Mouse (Mus musculus): ENCODE measurements at regions not wholly inside any gene's neighbourhood (a gene's known extent, or its start where the extent isn't known, plus 50 kb on each side); places are given as distances from the start of the nearest gene placed in this dataset.
"Not testable (repeated sequence)": the region's sequence is repeated elsewhere in the genome, so short reads cannot be mapped to it uniquely, and the experiment has no call there.

GRCm38 (mm10) chr14:71043879-71044770, 444.5 kb upstream of the Fam160b2 start:
- DNase-seq; H3K9me3 ChIP-seq (replicated peaks); H3K36me3 ChIP-seq; H3K27ac ChIP-seq; H3K9ac ChIP-seq; H3K4me2 ChIP-seq; H3K27me3 ChIP-seq; H3K4me1 ChIP-seq (replicated peaks); H3K4me3 ChIP-seq (replicated peaks); ATAC-seq (ENCODE audit: low read depth): not testable (repeated sequence)
- 9% methylated on average over 11 of the region's 13 CpGs for WGBS (ENCODE audit: insufficient replicate concordance)

DNA sequence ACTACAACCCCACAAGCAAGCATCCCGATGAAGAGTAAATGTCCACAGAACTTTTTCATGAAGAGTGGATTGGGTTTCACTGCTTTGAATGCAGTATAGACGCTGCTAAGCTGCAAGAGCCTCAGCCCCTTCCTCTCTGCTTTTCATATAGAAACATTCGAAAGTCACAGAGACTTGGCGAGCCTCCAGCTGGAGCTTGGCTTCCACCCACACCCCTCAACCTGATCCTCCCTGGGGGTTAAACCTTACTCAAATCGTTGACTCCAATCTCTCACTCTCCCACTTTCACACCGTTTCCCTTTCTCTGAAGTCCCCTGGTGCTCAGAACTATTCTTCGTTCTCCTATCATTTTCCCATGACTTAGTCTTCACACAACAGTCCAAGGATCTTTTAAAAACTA, 437.0 kb upstream of the Fam160b2 start:
- DNase-seq: no peak
- no peak overlapping the region for H3K4me3 ChIP-seq (replicated peaks)
- no peak overlapping the region for H3K9ac ChIP-seq
- H3K36me3 ChIP-seq: no peaks in the 10 kb centered on the region
- H3K9me3 ChIP-seq (replicated peaks): no peaks in the 10 kb centered on the region
- ATAC-seq (ENCODE audit: low read depth): no peak
- H3K27me3 ChIP-seq: no peaks in the 10 kb centered on the region
- H3K27ac ChIP-seq: no peak overlapping the region
- H3K4me1 ChIP-seq (replicated peaks): no peaks in the 10 kb centered on the region
- WGBS (ENCODE audit: insufficient replicate concordance): 58% methylated on average over 7 of the region's 7 CpGs
- no peak overlapping the region for H3K4me2 ChIP-seq

DNA sequence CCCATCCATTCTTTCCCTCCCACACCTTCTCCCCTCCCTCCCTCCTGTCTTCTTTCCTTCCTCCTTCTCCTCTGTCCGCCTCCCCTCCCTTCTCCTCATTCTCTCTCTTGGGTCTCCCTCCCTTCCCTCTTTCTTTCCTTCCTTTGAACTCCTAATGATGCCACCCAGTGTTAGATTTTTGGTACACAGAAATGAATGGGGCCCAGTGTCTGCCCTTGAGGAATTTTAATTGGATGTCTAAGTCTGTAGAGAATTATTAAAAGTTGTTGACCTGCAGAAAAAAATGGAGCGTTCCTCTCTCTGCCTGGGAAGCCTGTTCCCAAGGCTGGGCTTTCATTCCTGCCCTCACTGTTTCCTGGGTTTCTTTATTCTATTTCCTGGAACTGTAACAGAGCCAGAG, 434.0 kb upstream of the Fam160b2 start:
- ATAC-seq (ENCODE audit: low read depth) (no peak), DNase-seq (no peak)
- Histone ChIP-seq H3K27ac (no peak overlapping the region), H3K4me2 (no peak overlapping the region), H3K4me3 (replicated peaks) (no peak overlapping the region), H3K9me3 (replicated peaks) (no peaks in the 10 kb centered on the region), H3K9ac (no peak overlapping the region), H3K27me3 (no peaks in the 10 kb centered on the region), H3K4me1 (replicated peaks) (no peaks in the 10 kb centered on the region), H3K36me3 (no peaks in the 10 kb centered on the region)
- WGBS (ENCODE audit: insufficient replicate concordance): 51% methylated on average over 2 of the region's 2 CpGs

DNA sequence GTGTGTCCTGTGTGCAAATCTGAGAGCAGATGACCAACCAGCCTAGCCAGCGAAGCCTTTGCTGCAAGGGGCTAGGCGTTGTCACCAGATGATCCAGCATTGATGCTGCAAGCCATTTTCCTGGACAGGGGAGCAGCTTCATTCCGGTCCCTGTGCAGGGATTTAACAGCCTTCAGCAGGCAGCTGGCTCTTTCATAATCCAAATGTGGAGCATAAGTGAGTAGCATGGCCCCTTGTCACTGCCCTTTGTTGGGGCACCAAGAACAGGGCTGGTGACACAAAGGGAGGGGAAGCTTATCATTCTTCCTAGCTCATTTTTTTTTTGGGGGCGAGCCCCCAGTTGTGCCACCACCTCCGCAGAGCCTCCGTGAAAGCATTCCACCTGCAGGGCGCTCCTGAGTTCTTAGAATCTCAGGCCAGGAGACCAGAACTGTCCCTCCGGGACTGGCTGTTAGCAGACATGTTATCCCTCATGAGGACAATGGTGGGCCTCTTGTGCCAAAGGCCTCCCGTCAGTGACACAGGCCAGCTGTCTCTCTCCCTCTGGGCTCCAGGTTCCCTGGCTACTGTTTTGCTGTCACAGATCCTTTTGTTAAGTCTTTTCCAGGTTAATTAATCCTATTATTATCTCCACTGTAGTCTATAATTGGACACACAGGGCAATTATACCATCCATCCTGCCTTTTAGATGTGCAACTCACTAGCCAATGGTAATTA, 430.7 kb upstream of the Fam160b2 start:
- H3K9me3 ChIP-seq (replicated peaks): no peaks in the 10 kb centered on the region
- no peak overlapping the region for H3K9ac ChIP-seq
- DNase-seq (no peak), ATAC-seq (ENCODE audit: low read depth) (no peak)
- no peaks in the 10 kb centered on the region for H3K4me1 ChIP-seq (replicated peaks)
- no peak overlapping the region for H3K4me3 ChIP-seq (replicated peaks)
- H3K27ac ChIP-seq: no peak overlapping the region
- no peaks in the 10 kb centered on the region for H3K27me3 ChIP-seq
- H3K36me3 ChIP-seq: no peaks in the 10 kb centered on the region
- whole genome bisulfite sequencing (ENCODE audit: insufficient replicate concordance): 66% methylated on average over 9 of the region's 9 CpGs
- H3K4me2 ChIP-seq: no peak overlapping the region
